Comparison of ENCODE assay signal across 18 mouse cellular contexts in genomic region chr8:104007209-104007608, GRCm38 (mm10).
"Had no signal": no experiment of that assay in that cellular context is flagged by ENCODE, and none has a peak within 500 bp of the region (broad histone marks: within the 10 kb centered on the region; RNA-seq: fewer than 3 reads in every experiment).

No protein-coding gene starts in this region.

- H3K27ac ChIP-seq: kidney, embryonic 15.5 days; limb, embryonic 12.5 days; limb, embryonic 15.5 days; liver, embryonic 14.5 days; macrophage; midbrain, embryonic 12.5 days; stomach, embryonic 15.5 days had no signal

- H3K9ac ChIP-seq: kidney, embryonic 15.5 days; limb, embryonic 12.5 days; limb, embryonic 15.5 days; liver, embryonic 14.5 days; liver, postnatal 0 days; lung, embryonic 14.5 days; midbrain, embryonic 12.5 days; stomach, embryonic 15.5 days had no signal

- H3K27me3 ChIP-seq: kidney, embryonic 15.5 days; limb, embryonic 12.5 days; limb, embryonic 15.5 days; midbrain, embryonic 12.5 days; stomach, embryonic 15.5 days had no signal

- H3K4me3 ChIP-seq: kidney, embryonic 15.5 days; limb, embryonic 12.5 days; limb, embryonic 15.5 days; midbrain, embryonic 12.5 days; stomach, embryonic 15.5 days had no signal

- H3K4me2 ChIP-seq: kidney, embryonic 15.5 days; limb, embryonic 12.5 days; limb, embryonic 15.5 days; liver, embryonic 11.5 days; lung, embryonic 14.5 days; midbrain, embryonic 12.5 days; stomach, embryonic 15.5 days had no signal

- H3K4me1 ChIP-seq: kidney, embryonic 15.5 days; limb, embryonic 12.5 days; limb, embryonic 15.5 days; midbrain, embryonic 12.5 days; stomach, embryonic 15.5 days had no signal

- ATAC-seq: liver, postnatal 0 days; lung, postnatal 0 days had no signal

- H3K9me3 ChIP-seq: kidney, embryonic 15.5 days; limb, embryonic 12.5 days; limb, embryonic 15.5 days; midbrain, embryonic 12.5 days; stomach, embryonic 15.5 days had no signal

- DNase-seq: kidney, adult 8-10 months; kidney, postnatal 14 days; kidney, postnatal 4 days; left cerebral cortex, postnatal 4 days; liver, postnatal 0 days; lung, embryonic 14.5 days; right cerebral cortex, postnatal 25 days; spleen, adult 18-20 months; thymus, postnatal 25 days had no signal

- H3K36me3 ChIP-seq: kidney, embryonic 15.5 days; limb, embryonic 12.5 days; limb, embryonic 15.5 days; midbrain, embryonic 12.5 days; stomach, embryonic 15.5 days had no signal
